Mouse (Mus musculus) v-Abl transformed pro-B cells (cell line): ENCODE results near the gene Msrb2.

Source experiments
- in situ Hi-C, 2 experiments: fragments of 400-800 bp; cut with MboI; formaldehyde crosslinking; loops; one replicate each; pipeline ENCODE4 v1.15.1; 2025; ENCODE audit not compliant: unreplicated experiment in 2 of 2

Msrb2 gene

DNA sequence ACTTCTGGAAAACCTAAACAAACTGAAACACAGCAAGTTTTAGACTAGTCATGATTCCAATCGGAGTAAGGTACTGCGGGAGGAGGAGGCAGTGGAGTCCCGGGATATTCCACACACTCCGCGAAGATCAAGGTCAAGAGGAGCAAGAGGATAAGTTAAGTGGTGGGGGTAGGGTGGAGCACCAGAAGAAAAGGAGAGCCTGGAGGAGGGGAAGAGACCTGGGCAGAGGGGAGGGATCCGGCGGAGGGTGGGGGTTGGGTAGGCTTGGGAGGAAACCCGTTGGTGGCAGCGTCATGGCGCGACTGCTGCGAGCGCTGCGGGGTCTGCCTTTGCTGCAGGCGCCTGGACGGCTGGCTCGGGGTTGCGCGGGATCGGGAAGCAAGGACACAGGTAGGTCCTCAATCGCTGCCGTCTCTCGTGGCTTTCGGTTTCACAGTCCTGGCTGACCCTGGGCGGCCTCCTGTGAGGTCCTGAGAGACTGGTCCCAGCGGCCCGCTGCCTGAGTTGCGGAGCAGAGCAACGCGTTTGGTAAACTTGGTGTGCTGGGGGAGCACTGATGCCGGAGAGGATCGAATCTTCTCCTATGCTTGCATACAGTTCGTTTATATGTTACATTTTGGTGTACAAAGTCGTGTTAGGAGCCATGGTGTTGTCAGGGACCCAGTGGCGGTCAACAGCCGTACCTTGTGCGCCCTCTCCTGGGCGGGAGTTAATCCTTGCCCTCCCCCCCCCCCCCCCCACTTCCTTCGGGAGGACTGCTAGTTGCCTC lies at the start of gene Msrb2:
TSS of gene Msrb2 (plus strand) at position 51 of the 769 bp plus-strand sequence.
- in situ Hi-C loops, result loop anchor here in 1 of 2 experiments (5.0 kb wide), 1 partner anchor 1949 kb away; no protein-coding TSS in a partner anchor

DNA sequence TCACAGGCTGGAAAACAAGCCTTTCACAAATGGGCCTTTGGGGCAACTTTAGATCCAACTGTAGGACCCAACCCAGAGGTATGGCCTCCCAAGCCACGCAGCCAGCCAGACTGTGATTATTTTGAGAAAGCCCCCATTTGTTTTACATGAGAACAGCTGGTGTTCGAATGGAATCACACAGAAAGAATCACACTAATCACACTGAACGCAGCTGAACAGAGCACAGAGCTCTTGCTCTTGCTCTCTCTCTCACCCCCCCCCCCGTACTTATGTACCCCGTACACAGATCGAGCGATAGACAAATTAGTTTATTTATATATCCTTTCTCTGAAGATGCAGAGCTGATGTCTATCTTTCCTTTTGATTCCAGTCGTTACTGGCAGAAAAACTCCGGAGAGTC lies 48.8 kb upstream of the Msrb2 start:
- in situ Hi-C loops, result no loop called here

DNA sequence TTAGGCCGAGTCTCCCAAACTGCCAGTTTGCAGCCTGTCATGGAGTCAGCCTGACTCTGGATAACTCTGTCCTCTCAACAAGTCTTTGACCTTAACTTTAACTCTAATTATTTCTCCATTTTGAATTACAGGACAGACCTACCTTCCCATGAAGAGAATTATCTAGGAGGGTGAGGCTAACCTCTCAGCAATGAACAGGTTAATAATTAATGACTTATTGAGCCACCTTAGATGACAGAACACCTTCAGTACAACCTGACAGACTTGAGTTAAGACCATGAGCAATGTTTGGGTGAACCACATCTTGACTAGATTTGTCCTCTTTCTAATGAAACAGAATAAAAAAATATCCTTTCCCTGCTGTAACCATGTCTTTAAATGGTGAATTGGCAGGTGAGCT lies 44.9 kb upstream of the Msrb2 start:
- in situ Hi-C loops, result no loop called here

DNA sequence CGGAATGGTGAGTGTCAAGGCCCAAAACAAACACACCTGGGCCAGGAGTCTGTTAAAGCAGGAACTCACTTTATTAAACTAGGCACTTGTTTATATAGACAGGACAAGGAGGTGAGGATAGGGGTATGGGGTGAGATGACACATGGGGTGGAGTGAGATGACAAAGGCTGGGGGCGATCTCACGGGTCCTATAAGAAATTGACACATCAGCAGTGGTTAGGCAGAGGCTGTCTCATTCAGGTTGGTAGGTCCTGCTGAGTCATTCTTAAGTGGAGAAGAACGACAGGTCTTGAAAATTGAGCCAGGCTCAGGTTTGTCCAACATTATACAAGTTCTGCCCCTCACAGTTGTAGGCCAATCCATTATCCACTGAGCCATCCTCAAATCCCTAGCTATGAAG lies 43.4 kb upstream of the Msrb2 start:
- in situ Hi-C loops, result no loop called here

DNA sequence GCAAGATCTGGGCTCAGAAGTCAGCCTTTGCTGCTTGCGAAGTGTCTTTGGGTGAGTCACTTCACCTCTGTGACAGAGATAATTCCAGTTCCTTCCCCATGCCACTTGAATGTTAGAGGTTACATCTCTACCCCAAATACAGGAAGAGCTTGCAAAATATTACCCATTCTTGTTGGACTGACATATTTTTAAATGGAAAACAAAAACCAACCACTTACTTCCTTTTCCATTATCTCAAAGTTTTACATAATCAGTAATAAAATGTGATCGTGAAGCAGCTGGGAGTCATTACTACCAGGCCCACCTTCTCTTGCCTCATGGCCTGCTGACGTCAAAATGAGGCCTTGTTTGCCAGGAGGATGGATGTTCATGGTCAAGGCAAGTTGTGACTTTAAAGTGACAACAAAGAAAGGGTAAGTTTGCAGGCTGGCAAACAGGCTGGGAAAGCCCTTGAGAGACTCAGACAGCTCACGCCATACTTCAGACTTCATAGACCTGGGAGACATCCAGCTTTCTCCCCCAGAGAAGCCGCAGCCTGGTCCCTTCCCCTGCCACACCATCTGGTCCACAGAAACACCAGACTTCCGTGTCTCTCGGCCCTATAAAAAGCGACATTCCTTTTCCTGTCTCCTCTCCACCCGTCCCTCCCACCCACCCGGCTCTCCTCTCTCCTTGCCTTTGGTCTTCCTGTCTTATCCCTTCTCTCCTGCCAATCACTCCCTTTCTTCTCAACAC lies 27.2 kb upstream of the Msrb2 start:
- in situ Hi-C loops, result loop anchor here (5.0 to 10.0 kb wide), 5 partner anchors 469 to 1919 kb away; no protein-coding TSS in a partner anchor

DNA sequence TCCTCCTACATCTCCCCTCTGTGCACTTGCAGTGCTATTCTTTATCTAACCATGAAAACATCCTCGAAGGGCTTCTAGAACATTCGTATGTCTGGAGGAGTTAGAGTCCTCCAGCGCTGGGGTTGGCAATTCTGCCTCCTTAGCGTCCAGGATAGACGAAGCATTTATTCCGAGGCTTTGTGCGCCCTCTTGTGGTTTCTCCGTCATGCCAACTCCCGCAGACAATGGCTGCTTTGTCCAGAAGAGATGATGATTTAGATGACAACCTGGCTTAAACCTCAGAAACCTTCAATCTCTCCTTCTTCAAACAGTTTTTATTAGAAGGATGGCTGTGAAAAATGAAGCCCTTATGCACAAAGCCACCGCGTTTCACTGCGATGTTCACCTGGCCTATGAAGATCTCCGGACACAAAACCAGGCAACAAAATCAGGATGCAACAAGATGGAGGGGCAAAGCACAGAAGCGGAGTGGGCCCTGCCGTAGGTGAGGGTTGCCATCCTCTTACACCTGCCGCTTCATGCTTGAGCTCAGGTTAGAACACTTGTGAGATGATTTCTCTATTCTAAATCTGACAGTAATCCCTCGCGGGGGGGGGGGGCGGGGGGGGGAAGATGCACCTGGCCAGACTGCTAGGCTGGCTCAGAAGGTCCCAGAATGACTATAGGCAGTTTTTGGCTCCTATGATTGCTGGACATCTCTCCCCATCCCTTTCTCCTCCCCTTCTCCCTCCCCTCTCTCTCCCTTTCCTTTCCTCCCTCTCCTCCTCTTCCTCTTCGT lies 26.4 kb upstream of the Msrb2 start:
- in situ Hi-C loops, result loop anchor here (5.0 to 10.0 kb wide), 6 partner anchors 470 to 1920 kb away; no protein-coding TSS in a partner anchor

DNA sequence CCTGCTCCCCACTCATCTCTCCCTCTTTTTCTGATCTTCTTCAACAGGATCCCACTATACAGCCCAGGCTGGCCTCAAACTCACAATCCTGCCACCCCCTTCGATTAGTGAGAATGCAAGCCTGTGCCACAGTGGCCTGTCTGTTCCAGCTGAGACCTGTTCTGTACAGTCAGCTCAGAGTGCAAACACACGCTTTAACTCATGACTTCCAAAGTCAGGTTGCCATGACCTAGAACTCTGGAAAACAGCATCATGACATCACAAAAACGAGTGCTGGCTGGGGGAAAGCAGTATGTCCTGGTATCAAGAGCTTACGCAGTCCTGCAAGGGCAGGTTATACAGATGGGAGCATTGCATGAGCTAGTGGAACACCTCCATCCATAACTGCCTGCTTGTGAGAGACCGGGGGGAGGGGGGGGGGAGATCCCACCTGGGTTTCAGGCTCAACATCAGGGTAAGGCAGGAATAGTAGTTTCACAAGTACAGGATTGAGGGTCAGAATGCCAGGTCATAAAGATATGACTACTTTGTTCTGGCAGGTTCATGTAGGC lies 25.8 kb upstream of the Msrb2 start:
- in situ Hi-C loops, result loop anchor here (5.0 to 10.0 kb wide), 5 partner anchors 471 to 1921 kb away; no protein-coding TSS in a partner anchor

DNA sequence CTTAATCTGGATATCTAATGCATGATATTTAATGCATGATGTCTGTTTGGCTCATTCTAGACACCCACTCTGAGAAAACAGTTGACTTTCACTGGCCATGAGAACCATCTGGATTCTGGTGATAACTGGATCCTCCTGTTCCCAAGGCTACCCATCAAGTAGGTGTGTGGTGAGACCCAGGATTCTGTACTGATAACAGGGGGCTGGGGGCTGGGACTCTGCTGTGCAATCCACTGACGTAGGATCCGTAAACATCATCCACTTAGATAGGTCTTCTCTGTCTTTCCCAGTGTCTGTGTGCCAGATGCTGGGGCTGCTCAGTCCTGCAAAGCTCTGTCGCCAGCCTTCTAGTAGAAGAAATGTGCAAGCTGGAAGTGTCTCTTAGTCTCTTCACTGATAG lies 22.8 kb upstream of the Msrb2 start:
- in situ Hi-C loops, result loop anchor here (5.0 to 10.0 kb wide), 5 partner anchors 474 to 1924 kb away; no protein-coding TSS in a partner anchor

DNA sequence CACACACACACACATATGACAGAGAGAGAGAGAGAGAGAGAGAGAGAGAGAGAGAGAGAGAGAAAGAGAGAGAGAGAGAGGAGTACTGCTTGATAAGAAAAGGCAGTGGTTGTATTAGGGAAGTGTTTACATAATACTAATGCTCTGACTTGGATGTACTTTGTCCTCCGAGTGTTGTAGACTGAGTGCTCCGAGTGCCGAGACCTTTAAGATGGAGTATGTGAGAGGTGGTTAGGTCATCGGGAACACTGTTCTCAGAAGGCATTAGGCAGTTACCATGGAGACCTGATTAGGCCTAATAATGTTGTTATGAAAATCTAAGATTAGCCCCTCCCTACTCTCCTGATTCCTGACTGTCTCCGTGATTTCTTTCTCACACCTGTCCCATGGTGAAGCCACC lies 21.1 kb upstream of the Msrb2 start:
- in situ Hi-C loops, result no loop called here

DNA sequence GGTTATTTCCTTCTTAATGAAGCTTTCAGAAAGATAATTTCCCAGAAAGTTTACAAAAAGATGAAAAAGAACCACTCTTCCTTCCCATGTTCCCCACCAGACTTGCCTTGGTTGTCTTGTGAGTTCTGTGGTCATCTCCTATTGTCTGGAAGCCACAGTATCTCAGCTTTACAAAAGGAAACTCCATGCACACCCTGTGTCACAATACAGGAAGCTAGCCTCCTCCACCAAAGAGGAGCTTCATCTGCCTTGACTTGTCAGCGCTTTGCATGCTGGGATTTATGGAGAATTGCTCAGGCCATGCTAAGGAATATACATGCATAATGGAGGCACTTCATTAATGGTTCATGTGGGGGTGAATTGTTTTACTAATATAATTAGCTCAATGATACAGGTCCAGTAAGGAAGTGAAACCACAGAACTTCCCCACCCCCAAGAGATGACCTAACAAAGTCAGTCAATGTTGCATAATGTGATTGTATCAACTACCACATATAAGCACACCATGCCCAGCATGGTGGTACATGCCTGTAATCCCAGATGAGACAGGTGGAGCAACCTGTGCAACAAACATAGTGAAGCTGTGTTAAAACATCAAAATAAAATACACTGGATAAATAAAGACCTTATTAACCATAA lies 19.5 kb upstream of the Msrb2 start:
- in situ Hi-C loops, result no loop called here

DNA sequence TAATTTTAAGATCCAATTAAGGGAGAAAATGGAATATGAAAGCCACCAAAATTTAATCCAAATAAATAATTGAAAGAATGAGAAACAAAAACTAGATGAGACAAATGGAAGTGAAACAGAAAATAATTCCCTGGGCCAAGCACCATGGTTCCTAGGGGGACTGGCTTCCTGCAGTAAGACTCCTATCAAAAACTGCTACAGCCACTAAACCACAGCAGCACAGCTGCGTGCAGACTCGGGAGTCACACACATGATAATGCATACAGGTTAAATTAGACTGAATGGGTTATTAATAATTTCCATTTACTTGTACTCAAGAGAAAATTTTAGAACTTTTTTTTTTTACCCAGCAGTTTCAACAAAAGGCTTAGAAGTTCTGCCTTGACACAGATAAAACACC lies 18.1 kb upstream of the Msrb2 start:
- in situ Hi-C loops, result no loop called here

DNA sequence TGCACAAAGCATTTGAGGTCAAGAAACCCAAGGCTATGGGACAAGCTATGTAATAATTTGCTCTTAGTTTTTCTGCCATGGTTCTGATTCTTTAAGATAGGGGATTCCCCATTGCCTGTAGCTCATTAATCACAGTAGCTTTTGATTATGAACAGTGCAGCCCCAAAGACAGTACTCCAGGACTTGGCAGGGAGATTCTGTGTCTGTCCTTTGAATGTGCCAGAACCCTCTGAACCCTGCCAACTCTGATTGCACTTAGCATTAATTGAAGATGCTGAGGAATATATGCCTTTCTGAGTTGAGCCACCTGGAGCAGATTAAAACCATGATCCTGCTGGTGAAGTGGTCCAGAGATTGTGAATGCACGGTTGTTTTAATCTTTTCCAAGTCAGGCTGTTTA lies 8.4 kb upstream of the Msrb2 start:
- in situ Hi-C loops, result no loop called here

DNA sequence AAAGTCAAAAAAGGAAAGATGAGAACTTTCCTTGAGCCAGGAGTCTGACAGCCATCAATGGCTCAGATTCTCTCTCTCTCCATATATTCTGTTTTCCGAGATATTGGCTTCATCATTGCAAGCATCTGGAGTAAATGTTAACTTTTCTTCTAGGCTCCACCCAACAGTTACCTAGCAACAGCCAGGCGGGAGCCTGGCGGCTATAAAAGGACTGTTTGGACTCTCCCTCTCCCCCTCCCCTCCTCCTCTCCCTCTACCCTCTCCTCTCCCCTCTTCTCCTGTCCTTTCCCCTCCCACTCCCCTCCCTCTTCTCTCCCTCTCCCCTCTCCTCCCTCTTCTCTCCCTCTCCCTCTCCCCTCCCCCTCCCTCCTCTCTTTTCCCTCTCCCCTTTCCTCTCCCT lies 4.8 kb upstream of the Msrb2 start:
- in situ Hi-C loops, result no loop called here

DNA sequence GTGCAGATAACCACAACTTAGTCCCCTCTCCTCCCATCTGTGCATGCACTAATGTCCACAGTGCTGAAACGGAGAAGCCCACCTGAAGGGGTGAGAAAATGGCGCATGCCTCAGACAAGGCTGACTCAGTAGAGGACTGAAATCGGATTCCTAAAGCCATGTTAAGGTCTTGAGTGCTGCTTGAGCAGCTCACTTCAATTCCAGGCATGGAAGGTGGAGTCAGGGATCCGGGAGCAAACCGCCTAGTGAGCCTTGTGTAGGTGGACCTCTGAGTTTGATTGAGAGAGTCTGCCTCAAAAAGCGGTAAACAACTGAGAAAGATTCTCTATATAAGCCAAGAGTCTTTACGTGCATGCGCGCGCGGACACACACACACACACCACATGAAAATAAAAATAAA lies 4.1 kb upstream of the Msrb2 start:
- in situ Hi-C loops, result no loop called here

DNA sequence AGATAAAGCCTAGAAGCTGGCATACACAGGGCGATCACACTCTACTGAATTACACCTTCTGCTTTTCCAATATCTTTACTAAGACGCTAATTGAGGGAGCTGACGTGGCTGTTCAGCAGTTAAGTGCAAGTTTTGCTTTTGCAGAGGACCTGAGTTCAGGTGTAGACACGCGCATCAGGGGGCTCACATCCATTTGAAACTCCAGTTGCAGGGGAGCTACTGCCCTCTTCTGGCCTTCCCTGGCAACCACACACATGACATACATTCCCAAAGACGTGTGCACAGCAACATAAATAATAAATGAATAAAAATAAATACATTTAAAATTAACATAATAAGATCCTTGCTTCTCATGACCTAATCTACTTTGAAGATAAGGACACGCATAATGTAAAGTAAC lies 2.5 kb downstream of the Msrb2 start:
- in situ Hi-C loops, result loop anchor here in 1 of 2 experiments (5.0 kb wide), 1 partner anchor 1951 kb away; no protein-coding TSS in a partner anchor

DNA sequence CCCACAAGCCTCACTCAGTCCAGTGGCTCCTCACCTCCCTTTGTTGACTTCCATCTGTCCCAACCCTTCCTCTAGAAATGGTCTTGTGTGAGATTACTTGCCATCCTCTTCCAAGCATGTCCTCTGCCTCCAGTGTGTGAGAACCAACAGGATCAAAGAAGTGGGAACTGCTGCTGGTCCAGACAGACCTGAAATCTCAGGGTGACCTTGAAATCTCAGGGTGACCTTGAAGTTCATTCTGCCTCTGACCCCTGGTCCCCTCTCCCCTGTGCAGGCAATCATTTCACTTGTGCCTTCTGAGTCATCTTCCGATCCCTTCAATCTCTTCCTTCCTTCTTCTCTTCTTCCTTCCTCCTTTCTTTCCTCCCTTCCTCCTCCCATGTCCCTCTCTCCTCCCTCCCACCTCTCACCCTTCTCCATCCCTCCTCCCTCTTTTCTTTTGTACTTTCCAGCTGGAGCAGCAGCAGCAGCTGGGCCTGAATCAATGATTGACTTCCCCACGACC lies 9.3 kb downstream of the Msrb2 start:
- in situ Hi-C loops, result no loop called here

DNA sequence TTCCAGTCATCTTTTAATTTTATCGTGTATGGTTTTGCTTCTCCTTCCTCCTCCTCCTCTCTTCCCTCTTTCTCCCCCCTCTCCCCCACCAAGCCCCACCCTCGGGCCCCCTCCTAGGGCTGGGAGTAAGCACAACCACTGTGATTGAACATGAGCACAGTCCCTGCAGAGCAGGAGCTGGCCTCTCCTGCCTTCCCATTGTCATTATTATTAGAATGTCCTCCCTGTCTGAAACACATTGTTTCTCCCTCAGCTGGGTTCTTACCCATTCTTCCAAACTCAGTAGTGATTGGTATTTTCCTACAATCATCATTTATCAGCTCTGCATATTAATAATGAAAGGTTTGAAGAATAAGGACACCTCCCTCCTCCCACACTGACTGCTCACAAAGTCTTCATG lies 9.7 kb downstream of the Msrb2 start:
- in situ Hi-C loops, result no loop called here

DNA sequence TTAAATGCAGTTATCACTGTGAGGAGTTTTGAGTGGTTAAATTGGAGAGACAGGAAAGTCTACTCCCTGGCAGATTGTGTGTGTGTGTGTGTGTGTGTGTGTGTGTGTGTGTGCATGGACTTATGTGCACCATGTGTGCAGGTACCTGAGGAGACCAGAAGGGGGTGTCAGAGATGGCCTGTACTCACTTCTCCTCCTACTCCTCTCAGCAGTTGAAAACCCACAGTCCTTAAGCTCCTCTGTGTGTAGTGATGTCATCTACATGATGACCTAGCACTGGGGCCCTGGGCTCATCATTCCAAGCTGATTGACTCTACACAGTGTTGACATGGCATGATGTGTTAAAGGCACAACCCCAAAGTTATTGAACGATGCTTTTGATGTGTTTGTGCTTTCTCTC lies 11.0 kb downstream of the Msrb2 start:
- in situ Hi-C loops, result no loop called here

DNA sequence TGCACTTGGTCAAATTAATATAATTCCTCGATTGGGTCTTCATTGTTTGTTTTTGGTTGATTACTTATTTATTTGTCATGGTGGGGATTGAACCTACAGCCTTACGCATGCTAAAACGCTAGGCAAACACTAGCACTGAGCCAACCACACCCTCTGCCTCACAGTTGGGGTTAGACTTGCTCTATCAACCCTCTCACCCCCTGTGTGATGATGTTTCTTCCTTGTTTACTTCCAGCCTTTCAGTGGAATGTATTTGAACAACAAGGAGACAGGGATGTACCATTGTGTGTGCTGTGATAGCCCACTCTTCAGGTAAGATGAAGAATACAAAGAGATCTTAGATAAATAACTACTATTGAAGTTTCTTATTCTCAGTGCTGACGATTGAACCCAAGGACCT lies 11.8 kb downstream of the Msrb2 start:
- in situ Hi-C loops, result no loop called here

DNA sequence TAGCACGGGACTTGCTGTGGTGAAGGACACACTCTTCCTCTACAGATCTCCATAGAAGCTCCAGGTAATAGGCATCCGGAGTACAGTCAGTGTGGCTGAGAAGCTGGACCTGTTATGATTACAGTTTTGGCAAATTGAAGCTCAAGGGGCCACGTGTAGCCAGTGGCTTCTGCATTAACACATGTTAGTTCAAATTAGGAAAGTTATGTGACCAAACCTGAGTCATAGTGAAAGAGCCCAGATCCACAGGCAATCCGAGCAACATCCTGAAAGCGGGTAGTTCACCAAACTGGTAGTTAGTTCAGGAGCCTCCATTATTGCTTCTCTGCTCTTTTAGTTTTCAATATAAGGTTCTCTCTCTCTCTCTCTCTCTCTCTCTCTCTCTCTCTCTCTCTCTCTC lies 14.5 kb downstream of the Msrb2 start:
- in situ Hi-C loops, result no loop called here
